Mouse (Mus musculus) erythroblast, embryonic 14.5 days (primary cell): ENCODE measurements around the gene Rims3.

Experiments
- GATA1 ChIP-seq: IDR thresholded peaks from 2 replicates; pipeline ENCODE4 v1.6.1; 2012; ENCODE audit warnings: low read length, inconsistent platforms, mixed read lengths
- TAL1 ChIP-seq: IDR thresholded peaks from 3 replicates; pipeline ENCODE4 v1.6.1; 2012; ENCODE audit warnings: low read length, inconsistent platforms, mixed read lengths

DNA sequence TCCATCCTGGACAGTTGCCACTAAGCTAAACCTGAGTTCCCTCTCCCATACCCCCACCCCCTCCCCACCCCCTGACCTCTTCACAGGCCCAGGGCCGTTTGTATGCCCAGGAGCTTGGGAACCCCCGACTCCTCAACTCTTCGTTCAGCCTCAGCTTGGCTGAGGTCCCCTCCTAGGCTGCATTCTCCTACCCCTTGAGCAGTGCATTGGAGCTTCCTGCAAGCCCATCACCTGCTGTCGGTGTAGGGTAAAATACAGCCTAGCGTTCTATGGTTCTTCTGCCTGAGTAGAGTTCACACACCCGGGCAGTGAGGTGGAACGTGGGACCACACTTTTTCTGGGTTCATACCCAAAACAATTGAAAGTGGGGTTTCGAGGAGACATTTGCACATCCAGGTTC is 58.8 kb downstream of the Rims3 start:
- TF ChIP-seq GATA1, result no peak
- TF ChIP-seq TAL1, result no peak
